Mouse (Mus musculus) NIH3T3 (cell line): ENCODE data around the gene Mab21l2.

Experiments used
- DNase-seq: peaks from one replicate; pipeline ENCODE4 v3.0.0-alpha.2; 2012; ENCODE audit warnings: low read depth

The Mab21l2 gene

DNA sequence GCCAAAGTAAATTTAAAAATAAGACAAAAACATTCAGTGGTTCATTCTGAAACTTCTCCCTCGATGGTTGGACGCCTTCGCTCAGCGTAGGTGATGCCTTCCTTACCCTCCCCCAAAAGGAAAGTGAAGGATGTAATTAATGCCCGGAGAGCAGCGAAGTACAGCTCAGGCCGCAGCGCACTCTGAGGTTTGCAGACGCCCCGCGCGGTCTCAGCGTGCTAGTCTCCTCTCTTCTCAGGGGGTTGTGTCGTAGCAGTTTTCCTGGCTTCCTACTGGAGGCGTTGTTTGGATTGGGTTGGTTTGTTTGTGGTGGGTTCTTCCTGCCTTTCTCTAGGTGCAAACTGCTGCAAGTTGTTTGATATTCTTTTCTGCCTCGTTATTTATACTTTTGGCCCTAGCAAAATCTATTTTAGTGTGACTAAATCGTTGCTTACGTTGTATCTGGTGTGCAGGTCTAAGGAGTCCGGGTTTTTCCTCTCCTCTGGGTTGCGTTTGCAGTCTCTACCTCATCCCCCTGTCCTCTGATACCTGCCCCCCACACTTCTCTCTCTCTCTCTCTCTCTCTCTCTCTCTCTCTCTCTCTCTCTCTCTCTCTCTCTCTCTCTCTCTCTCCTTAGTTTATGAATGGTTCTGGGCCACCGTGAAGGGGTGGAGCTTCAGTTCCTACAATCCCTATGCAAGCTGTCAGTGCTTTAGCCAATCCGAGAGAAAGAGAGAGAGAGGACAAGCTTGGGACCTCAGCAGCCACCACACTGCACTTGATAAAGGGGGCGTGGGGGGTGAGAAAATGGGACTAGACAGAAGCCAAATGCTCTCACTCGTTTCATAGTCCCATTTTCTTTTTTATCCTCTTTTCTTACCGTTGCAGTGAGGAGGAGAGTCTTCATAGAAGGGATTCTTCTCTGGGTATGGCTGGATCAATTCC lies at the start of gene Mab21l2:
TSS of gene Mab21l2 (minus strand) at position 539 of the 925 bp plus-strand sequence.
- DNase-seq = peak; percentile 80

DNA sequence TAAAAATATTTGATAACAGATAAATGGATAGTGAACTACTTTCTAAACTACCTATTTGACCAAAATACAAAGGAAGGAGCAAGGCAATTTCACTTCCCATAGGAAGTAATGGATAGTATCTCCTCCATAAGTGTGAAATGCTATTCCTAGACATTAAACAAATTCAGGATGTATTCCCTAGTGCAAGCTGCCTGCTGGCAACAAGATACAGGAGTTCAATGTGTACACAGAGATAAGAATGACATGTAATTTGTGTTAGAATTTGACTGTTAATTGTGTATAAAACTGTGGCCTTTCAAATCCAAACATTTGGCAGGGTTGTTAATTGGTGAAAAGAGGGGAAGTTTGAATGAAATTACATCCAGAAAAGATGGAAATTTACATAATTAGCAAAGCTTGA lies 26.9 kb upstream of the Mab21l2 start:
- no peak for DNase-seq

DNA sequence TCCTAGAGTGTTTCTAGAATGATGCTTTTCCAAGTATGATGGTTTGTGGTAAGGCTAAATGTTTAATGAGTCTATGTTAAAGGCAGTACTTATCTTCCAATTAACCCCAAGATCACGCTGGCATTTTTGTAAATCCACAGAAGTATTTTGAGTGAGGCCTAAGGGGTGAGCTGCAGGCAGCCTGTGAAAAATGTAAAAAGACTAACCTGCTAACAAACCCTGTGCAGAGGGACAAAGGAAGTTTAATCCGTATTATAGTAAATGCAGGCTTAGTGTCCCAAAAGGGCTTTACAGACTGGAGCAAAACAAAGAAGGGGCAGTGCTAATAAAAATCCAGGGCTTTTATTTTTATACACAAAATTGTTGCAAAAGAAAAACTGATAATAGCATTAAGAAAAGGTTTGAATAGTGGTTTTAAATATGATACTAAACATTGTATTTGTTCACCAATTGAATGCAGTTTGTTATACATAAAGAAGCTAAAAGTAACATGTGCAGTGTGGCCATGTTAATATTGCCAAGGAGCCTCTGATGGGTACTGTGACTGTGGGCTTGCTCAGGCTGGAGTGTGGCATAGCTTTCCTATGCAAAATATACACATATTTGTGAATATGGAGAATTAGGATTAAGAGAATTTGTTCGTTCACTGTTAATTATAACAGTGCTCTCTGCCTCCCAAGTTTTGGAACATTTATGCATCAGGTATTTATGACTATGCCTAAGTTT lies 24.3 kb upstream of the Mab21l2 start:
- DNase-seq = no peak

DNA sequence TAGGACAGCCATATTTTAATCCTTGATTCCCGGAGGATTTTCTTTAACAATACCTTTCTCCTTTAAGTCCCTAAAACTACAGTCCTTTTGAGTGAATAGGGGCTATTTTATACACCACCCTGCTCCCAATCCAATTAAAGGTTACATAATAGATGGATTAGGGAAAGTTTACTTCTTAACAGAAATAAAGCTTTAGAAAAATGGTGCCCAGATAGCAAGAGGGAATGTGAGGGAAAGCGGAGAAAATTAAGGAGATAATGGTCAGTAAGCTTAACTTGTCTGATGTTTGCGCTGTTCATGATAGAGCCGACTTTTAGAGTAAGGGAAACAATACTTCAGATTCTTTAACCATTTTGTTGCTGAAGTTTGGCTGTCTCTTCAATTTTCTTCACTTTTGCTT lies 23.1 kb upstream of the Mab21l2 start:
- no peak for DNase-seq

DNA sequence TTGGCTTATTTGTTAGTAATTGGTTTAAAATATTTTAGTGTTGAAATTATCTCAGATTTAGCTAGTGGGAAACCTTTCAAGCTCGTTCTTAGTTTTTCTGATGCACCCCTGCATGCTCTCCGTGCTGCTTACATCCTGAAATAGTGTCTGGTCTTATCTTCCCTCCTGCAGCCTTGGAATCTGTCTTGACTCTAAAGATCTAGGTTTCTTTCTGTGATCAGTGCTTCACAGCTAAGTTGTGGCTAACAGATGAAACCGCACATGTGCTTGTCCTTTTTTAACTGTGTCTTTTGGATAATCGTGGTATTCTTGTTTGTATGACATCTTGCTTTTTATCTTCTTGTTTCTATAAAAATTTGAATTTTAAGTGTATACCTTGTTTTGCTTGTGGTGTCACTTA lies 18.9 kb upstream of the Mab21l2 start:
- DNase-seq = no peak

DNA sequence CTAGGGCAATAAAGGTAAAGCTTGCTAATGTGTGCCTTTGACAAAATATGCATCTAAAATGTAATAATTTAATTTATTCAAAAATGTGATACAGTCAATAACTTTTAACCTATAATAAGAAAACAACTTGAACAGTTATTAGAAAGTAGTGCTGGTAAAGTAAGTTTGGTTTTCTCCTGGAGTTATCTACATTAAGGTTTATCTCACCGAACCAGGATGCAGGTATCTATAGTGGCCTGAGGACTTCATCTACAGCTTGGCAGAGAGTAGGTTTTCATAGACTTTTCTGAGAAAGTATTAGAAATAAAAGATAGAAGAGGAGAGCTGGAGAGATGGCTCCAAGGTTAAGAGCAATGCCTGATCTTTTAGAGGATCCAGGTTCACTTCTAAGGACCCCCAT lies 13.0 kb upstream of the Mab21l2 start:
- DNase-seq = no peak

DNA sequence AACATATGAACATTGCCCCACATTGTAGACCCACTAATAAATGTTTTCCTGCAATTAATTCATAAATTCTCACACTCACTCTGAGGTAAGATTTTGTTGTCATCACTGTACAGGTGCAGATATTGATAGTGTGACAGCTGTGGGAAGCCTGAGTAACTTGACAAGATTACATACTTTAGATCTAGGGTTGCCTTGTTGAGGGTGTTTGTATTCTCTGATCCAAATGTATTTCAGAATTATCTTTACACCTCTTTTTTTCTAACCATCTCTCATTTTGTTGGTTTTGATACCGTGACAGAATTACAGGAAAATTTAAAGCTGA lies 12.6 kb upstream of the Mab21l2 start:
- DNase-seq = no peak

DNA sequence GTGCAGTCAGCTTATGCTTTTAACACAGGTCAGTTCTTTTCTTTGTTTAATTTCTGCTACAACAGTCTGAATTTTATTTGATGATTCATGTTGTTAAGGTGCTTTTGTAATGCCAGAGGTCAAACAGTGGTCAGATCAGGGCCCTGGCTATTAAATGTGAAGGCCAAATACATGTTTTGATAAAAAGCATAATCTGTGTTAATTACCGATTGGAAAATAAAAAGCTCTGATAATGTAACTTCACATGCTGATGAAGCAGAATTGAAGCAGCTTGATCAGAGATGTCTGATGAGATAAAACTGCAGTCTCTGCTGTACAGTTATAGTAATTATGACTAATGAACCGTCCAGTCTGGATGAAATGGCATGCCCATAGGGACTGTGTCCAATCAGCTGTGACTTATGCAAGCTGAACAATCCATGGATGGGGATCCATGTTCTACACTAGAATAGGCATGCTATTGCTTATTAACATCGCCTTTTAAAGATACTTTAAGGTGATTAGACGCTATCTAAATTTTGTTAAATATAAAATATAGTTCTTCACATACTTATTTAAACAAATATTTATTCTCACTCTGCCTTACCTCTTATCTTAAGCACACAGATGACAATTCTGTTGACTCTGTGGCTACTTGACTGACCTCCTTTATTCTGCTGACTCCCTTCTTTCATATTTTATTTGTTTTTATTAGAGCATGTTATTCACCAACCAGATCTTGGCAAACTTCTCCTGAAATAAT lies 12.0 kb upstream of the Mab21l2 start:
- DNase-seq = no peak

DNA sequence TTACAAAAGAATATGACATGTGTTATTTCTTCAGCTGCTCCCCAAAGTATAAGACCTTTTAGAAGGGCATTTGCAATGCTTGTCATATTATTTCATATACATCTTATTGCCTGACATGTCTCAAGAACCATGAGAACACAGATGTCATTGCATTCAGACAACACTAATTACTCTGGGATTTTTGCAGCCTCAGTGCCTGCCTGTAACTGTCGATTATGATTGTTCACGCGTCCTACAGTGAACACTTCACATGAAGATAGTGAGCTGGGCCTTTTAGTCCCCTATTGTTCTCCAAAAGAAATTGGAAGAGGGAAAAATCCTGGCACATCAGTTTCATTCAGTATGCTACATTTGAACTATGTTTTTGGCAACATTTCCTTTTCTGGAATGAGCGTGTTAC lies 11.2 kb upstream of the Mab21l2 start:
- no peak for DNase-seq

DNA sequence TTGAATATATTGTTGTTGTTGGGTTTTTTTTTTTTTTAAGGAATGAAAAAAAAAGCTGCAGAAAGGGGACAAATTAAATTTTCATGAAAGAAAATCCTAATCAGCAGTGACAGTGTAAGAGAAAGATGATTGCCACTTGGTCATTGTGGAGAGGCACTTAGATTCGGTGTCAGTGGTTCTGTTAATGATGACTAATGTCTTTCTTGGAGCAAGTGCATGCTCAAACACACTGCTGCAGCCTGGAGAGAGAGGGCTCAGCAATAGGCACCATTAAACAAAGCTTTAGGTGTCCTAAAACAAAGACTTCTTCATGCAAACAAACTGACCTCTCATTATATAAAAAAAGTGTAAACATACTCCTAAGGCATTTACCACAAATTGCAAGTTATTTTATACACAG lies 10.5 kb upstream of the Mab21l2 start:
- no peak for DNase-seq

DNA sequence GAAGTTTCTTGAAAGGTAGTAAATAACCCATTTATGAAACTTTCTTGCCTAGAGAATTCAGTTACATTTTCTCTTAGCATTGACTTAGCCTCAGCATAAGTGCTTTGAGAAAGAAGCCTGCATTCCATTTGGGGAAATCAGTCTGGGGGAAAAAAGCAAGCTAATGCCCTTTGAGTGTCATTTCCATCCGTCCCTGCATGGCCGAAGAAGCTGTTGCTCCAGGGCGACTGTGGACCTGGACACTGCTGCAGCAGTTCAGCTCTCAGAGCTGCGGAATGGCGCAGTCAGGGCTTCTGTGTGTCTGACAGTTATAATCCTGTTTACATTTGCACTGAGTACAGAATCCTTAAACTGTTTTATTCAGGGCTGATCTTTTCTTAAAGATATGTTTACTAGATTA lies 3.7 kb upstream of the Mab21l2 start:
- no peak for DNase-seq

DNA sequence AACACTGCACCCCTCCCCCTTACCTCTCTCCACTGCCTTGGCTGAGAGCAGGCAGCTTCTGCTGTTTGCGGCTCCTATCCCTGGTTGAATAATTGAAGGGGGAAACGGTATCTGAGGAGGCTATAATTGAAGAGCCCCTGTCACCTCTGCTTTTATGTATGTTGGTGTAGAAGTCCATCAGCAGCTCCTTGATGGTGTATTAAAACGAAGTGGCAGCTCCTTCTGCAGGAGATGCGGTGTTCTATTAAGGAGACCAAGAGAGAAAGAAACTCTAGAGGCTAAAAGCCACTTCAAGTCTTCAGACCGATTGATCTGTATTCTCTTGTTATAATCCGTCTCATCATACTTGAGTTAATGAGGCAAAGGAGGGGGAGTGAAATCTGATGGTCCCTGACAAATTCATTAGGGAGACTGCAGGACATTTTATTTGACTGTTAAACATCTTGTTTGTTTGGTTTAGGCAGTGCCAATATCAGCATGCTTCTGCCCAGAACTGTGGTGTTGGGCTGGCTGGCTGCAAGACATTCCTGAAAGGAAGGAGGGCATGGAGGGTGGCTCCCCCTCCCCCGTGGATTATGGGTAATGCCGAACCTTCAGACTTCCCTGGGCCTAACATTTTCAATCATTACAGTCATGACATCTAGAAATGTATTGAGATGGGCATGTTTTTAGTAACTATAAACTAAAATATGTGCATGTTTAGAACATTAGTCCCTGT lies 2.7 kb upstream of the Mab21l2 start:
- DNase-seq = peak; percentile 53

DNA sequence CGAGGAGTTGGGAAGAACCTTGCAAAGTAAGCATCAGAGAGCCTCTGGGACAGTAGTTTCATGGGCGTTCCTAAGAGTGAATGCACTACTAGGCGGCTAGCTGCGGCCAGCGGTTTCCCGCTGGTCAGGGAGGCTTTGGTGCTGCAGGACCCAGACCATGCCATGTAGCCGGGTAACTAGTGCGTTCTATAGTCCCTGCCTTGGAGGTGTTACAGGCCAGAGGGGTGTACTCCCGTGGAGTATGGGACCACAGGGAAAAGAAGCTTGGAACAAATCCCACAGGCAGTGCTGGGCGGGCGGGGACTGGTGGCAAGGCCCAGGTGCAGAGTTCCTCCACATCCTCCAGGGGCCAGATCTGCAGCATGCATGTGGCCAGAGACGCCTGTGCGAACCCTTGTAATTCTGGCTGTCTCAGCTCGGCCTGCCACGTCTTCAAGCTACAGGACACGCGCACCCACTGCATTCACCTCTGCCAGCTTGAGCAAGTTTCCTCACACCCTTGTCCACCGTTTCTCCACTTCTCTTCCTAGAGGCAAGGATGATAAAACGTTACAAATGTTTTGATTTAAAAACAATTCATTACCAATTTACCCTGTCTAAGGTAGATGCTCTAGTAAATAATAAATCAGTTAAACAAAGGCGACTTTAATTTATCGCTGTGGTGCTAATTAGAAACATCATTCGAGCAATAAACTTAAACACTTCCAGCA lies 2.0 kb upstream of the Mab21l2 start:
- peak; percentile 67 for DNase-seq

DNA sequence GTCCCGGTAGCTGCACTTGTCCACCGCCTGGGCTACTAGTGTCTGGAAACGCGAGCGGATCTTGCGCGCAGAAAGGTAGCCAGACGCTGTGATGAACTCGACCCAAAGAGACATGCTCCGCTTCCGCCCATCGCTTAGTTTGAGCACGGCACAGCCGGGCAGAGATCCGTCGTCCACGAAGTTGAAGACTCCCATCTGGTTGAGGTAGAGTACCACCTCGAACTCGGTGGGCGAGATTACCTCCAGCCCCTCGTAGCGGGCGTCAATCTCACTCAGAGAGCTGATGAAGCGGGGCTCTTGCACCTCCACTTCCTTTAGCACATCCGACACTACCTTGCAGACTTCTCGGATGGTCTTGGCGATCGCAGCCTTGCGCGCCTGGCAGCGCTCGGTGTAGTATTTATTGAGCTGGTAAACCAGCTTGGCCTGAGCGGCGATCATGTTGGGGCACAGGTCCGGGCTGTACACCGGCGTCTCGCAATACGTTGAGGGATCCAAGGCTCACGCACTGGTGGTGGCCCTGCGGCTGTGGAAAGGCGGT lies 1.1 kb downstream of the Mab21l2 start:
- DNase-seq = peak; percentile 45

DNA sequence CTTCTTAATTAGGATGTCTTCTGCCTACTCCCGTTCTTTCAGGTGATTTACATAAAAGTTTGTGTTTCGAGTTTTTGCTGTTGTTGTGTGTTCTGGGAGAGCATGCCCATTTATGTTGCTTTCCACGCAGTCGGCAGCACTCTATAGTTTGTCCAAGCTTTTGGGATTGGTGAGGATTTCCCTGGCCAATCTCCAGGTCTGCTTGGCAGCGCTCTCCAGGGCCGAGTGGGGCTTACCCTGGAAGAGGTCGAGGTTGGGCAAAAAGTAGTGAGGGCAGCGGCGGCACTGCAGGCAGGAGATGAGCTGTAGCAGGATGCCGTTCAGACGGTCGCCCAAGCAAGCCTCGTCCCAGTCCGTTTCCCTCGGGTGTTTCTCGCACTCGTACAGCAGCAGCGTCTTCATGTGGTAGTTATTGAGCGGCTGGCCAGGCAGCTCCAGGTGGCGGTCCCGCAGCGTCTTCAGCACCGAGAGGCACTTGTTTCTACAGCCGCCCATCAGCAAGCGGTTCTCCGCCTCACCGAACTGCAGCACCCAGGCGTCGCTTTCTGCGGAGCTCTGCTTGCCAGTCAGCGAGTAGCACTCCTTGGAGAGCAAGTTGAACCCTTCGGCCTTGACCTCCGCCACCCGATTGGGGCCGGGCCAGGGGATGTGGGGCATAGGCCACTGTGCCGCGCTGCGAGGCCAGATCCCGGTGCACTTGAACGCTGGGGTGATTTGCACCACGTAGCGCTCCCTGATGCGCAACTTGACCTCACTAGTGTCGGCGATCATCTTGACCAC lies 1.8 kb downstream of the Mab21l2 start:
- DNase-seq = peak; percentile 77

DNA sequence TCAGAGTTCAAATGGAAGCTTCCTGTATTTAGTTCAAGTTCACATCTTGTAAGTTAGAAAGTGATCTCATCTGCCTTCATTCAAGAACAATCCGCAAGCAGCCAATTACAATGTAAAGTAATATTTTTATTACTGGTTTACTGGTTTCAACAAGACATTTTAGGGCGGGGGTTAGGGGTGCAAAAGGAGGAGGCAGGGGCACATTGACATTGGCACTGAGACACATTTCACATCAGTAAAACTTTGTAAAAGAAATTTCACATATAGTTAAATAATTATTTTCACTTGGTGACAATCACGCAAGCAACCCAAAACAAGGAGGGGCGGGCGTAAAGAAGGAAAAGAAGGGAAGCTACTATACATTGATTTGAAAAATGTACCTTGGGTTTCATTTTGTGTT lies 2.5 kb downstream of the Mab21l2 start:
- no peak for DNase-seq

DNA sequence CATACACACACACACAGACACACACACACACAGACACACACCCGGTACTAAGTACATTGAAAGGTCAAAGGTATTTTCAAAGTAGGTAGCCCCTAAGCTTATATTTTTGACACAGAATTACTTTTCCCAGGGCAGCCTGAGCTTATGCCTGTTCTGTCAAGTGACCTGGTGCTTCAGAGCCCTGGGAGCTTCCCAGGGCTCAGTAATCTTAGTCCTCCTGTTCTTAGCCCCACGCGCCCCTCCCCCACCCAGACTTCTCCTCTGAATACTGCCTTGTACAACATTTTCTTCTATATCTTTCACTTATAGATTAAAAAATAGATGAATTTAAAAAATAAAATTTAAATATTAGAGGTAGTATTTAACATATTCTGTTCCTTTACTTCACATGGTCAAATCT lies 3.6 kb downstream of the Mab21l2 start:
- DNase-seq = peak; percentile 63

DNA sequence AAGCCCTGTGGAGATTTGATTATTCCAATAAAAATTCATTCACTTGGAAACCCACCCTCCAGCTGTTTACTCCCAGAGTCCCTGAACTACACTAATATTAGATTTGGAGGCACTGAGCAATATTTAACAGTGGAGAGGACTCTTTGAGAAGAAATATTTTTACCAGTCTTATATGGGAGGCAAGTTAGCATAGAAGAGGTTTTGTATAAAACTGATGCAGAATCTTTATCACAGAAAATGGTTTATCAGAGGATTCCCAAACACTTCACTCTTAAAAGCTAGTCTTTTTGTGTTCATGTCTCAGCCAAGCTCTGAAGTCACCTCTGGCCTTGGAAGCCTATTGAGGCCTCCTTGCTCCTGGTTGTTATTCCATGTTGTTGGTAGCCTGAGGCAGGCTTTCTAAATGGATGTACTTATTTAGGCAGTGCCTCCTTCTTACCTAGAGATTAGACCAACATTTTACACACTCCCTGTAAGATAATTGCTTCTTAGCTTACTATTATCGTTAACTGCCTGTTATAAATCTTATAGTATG lies 6.5 kb downstream of the Mab21l2 start:
- DNase-seq = no peak

DNA sequence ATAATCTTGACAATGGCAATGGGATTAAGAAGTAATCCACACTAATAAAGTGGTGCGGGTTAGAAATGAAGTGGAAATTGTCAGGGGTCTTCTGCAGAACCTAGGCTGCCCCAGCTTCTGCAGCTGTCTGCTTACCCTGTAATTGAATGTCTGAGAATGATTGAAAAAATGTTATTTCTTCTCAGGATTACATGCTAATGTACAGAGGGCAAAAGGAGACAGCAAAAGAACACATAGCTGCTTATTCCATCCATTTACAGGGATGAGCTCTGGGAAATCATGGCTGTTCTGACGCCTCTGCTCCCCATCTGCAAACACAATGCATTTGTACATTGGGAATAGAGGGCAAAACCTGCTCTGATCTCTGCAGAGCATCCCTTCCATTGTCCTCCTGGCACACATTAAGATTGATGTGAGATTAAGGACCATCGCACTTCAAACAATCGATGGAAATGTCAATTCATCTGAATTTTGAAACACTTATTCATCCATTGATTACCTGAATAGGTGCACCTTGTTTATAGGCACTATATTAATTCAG lies 7.3 kb downstream of the Mab21l2 start:
- no peak for DNase-seq
